Mouse (Mus musculus) ovary, postnatal 14 days (tissue): ENCODE measurements around the gene Agbl5.

Source experiments
- DNase-seq: peaks from one replicate; pipeline ENCODE4 v3.0.0; 2022; ENCODE audit warnings: low spot score

Gene Agbl5

DNA sequence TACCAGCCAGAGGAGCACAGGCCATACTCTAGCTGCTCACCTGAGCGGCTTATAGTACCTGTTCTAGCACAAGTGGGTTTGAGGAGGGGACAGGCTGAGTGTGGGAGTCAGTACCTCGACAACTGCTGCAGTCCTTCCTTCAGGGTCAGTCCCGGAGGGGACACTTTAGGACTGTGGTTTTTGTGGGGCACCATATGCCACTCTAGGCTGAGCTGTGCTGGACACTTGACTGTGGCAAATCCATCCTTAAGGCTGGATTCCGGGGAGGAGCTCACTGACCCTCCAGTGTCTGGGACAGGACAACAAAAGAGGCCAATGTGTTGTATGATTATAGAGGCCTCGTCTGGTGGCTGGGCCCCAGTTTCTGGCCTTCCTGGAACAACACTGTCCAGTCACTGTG, 64.1 kb downstream of the Agbl5 start:
- DNase-seq: no peak

DNA sequence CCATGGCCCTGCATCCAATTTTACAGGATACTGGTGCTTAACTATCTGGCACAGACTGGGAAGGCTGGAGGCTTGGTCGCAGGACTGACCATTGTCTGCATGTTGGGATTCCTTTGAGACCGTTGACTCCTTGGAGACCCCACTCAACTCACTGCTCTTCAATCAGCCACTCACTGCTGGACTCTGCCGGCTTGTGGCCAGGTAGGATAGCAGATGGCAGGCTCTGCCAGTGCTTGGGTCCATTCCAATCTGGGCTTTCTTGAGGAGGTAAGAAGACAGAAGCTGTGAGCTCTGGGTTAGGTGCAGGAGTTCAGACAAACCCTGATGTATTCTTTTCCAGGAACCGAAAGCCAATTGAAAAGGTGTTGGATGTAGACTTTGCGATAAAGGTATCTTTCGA, 65.6 kb downstream of the Agbl5 start:
- DNase-seq: no peak

DNA sequence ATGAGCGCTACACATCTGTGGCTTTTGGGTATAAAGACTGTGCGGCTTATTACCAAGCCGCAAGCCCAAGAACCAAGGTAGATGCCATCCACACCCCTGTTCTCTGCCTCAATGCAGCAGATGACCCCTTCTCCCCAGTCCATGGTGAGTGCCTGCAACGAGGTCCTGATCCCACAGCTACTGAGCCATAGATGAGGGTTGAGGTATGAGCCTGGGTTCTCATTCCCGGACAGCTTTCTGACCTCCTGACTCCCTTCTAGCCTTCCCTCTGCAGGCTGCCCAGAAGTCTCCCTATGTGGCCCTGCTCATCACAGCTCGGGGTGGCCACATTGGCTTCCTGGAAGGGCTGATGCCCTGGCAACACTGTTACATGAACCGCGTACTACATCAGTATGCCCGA, 66.1 kb downstream of the Agbl5 start:
- DNase-seq: no peak

DNA sequence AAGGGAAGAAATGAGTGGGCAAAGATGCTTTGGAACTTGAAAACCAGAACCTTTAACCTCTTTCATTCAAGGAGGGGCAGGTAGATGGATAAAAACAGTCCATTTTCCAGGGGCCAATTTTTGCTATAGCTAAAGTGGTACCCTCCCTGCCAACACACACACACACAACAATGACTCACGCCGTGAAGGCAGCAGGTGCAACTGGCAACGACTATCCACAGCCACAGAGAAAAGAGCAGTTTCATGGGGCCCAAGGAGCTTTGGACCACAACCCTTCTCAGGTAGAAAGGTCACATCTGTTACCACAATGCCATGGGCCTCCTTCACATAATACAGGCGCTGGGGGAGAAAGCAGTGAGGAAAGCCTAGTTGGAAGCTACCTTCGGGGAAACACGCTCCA, 67.3 kb downstream of the Agbl5 start:
- no peak for DNase-seq
